Mouse (Mus musculus) adrenal gland, adult (tissue): ENCODE results near the gene Gm28102.
"Not testable (repeated sequence)": the region's sequence is repeated elsewhere in the genome, so short reads cannot be mapped to it uniquely, and the experiment has no call there.

Source experiments
- DNase-seq, 2 experiments: peaks; one replicate each; pipeline ENCODE4 v3.0.0; 2022 to 2023; ENCODE audit warnings: low spot score in 1 of 2; ENCODE audit not compliant: inconsistent age in 2 of 2

Gm28102 gene

GRCm38 (mm10) chrY:88053015-88053414, at the start of gene Gm28102:
Gene Gm28102, plus strand, starts transcription at chrY:88053315.
- DNase-seq: not testable (repeated sequence)
